Mouse (Mus musculus) G1E (cell line): ENCODE measurements around the gene 2310034C09Rik.

Experiments
- CTCF ChIP-seq: IDR thresholded peaks from 2 replicates; pipeline ENCODE4 v1.5.1; 2012; ENCODE audit warnings: low read depth, low read length, inconsistent platforms, mixed read lengths
- GATA1 ChIP-seq: IDR thresholded peaks from 2 replicates; pipeline ENCODE4 v1.6.1; 2012; ENCODE audit warnings: borderline replicate concordance, low read length, inconsistent platforms, mixed read lengths

- TF ChIP-seq CTCF, result no peak
- TF ChIP-seq GATA1, result no peak
These were observed 28.1 kb downstream of the 2310034C09Rik start for GRCm38 (mm10) chr16:88786786-88787185.
